Mouse (Mus musculus) 416B (cell line): ENCODE results near the gene Dnajc28.

Experiments
- DNase-seq: peaks from one replicate; pipeline ENCODE4 v3.0.0; 2011; ENCODE audit warnings: low read depth

Gene Dnajc28

GRCm38 (mm10) chr16:91588703-91589102 lies 30.1 kb downstream of the Dnajc28 start:
- DNase-seq: no peak

DNA sequence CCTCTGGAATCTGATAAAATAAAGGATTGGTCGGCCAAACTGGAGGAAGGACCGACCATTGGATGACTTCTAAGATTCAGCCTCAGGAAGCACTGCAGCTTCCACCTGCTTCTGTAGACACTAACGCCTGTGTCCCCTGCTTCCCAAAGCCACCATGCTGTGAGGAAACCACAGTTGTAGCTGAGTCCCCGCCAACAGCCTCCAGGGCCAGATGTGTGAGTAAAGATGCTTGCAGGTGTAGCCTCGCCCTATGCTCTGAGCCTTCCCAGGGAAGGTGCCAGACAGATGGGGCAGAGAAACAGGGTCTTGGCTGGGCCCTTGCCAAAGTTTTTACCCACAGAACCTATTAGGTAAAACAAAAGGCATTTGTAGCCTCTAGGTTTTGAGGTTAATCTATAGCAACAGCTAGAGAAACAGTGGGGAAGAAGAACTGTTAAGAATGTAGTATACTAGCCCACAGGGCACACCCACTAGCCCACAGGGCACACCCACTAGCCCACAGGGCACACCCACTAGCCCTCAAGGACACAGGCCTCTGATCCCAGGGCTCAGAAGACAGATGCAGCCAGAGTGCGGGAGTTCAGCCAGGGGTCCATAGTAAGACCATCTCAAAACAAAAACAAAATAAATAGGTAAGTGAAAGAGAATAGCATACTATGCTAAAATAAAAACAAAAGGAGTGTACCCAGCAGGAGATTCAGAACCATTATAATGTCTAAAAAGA lies 30.9 kb downstream of the Dnajc28 start:
- peak; percentile 69 for DNase-seq

- DNase-seq: peak; percentile 57
Measured at GRCm38 (mm10) chr16:91586244-91586643, 32.6 kb downstream of the Dnajc28 start.

DNA sequence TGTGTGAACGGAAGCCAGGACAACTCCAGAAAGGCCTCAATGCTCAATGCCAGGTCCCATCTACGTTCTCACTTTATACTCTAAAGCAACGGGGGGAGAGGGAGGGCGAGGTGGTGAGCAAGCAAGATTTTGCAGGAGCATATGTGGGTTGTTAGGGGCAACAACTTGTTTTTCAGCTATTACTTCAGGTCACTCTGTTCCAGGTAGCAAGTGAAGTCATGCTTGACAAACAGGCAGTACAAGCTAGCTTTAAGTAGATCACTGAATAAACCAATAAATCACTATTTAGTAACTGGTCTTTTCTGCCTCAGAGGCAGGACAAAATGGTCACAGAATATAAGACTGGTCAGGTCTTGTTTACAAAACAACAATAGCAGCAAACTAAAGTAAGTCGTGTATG lies 33.2 kb downstream of the Dnajc28 start:
- DNase-seq: no peak

DNA sequence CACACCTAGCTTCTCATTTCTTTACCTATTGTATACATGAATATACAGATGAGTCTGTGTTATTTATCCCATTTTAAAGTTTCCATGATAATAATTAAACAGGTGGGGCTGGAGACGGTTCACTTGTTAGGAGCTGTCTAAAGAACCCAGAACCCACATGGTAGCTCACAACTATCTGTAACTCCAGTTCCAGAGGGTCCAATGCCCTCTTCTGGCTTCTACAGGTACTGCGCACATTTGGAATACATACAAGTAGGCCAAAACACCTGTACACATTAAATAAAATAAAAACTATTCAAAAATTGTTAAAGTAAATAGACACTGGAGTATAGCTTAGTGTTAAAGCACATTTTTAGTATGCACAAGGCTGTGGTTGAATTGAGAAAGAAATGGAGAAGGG lies 36.5 kb downstream of the Dnajc28 start:
- peak; percentile 72 for DNase-seq

GRCm38 (mm10) chr16:91578980-91579720 lies 39.7 kb downstream of the Dnajc28 start:
- DNase-seq: no peak

- DNase-seq: no peak
Measured at GRCm38 (mm10) chr16:91575151-91575550, 43.7 kb downstream of the Dnajc28 start.

DNA sequence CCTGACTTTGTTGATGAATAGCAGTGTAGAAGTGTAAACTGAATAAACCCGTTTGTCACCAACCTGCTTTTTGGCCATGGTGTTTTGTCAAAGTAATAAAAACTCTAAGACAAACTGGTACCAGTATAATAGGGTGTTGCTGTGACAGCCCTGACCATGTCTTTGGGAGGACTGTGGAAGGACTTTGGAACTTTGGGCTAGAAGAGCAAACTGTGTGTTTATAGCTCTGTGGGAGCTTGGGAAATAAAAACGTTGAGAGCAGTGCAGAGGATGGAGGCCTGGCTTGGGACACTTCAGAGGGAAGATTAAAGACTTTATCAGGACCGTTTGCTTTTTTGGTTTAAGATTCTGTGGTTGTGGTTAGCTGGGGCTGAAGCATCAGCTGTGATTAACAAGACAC lies 47.7 kb downstream of the Dnajc28 start:
- no peak for DNase-seq

DNA sequence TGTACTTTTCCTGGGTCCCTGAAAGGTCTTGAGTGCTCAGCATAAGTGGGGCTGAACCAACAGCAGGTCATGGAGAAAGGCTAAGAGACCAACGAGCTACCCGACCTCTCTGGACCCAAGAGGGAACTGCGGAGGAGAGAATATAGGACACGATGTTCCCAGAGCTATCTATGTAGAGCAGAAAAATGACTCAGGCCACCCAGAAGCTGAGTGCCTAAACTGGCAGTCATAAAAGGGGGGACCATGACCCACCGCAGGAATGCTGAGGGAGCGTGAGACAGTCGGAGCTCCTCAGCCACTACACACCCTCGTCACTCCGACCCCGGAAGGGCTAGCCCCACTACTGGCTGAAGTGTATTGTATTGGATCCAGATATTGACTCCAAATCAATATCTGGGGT lies 49.9 kb downstream of the Dnajc28 start:
- no peak for DNase-seq

GRCm38 (mm10) chr16:91566002-91566401 lies 52.8 kb downstream of the Dnajc28 start:
- no peak for DNase-seq

DNA sequence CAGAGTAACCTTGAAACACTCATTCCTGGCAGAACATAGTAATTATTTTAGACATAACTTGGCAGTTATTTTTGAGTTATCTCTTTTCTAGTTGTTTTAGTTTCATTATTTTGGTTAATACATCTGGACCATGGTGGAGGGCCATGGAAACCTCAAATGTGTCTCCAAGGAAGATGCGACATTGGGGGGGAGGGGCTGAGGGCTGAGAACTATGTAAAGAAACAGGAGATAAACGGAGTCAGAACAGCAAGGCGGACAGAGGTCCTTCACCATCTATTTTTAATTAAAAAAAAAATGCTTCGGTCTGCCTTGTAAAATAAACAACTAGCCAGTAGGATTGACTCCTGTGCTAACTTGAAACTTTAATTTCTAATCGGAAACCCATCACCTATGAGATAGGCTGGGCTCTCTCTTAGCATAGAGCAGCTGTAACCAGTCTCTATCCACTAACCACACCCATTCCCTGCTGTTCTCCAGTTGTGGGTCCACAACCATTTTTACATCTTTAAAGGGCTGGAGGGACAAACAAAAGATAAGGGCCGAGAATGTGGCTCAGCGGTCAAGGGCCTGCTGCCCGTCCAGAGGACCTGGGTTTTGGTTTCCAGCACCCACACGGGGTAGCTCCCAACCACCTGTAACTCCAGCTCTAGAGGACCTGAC lies 53.4 kb downstream of the Dnajc28 start:
- no peak for DNase-seq

DNA sequence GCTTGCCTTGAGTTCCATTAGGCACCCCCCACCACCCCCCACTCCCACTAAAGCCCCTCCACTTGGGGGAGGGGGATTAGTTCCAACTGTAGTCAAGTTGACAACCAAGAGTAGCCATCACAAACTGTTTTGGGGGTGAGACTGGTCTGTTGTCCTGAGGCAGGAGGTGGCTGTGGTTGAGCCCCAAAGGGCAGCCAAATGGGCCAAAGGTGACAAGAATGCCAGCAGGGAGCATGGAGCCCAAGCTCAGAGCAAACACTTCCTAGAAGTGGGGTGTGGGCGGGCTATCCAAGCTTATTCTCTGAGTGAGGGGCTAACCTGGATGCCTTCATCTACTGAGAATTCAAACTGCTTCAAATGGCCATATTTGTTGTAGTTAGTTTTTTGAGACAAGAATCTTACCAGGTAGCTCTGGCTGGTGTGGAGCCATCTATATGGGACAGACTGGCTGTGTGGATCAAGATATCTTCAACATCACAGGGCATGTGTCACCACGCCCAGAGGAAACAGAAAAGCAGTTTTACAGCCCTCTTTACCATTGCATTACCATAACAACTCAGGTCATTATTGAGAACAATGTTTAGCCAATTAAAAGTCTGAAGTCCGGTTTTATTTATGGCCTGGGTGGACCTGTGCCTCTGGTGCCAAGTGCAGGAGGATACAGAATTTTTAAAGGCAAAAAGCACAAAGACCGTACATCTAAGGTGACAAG lies 54.1 kb downstream of the Dnajc28 start:
- DNase-seq: no peak
